Mouse (Mus musculus) G1E (cell line): Measurements from ENCODE around the gene Slc4a3. TPM values are rescaled to one million over a fixed set of nuclear protein-coding genes. Genes with fewer than 3 reads are reported as not detected.

Source experiments
- ATAC-seq: 2 replicates; pipeline ENCODE4 v1.8.0; 2016; ENCODE audit warnings: mild to moderate bottlenecking; ENCODE audit not compliant: insufficient number of reproducible peaks, poor library complexity, low FRiP score, severe bottlenecking; ENCODE audit errors: extremely low read depth
- DNase-seq: peaks from one replicate; pipeline ENCODE4 v3.0.0; 2012; ENCODE audit warnings: low spot score
- H3K27me3 ChIP-seq: 2 replicates; pipeline ENCODE4 v1.6.1; 2012; ENCODE audit warnings: mild to moderate bottlenecking, low read length, inconsistent platforms; ENCODE audit not compliant: insufficient read depth
- H3K36me3 ChIP-seq: replicated peaks from 2 replicates; pipeline ENCODE3; 2012; ENCODE audit warnings: mild to moderate bottlenecking, inconsistent platforms
- H3K4me1 ChIP-seq: 2 replicates; pipeline ENCODE4 v1.6.1; 2012; ENCODE audit warnings: low read depth, low read length, inconsistent platforms, mixed read lengths; ENCODE audit not compliant: insufficient read depth
- H3K4me3 ChIP-seq: 2 replicates; pipeline ENCODE4 v1.5.1; 2012; ENCODE audit warnings: low read depth, mild to moderate bottlenecking, inconsistent platforms, low read length, moderate library complexity, mixed read lengths
- H3K9me3 ChIP-seq: replicated peaks from 2 replicates; pipeline ENCODE4 v1.6.1; 2012; ENCODE audit warnings: inconsistent platforms
- CTCF ChIP-seq: IDR thresholded peaks from 2 replicates; pipeline ENCODE4 v1.5.1; 2012; ENCODE audit warnings: low read depth, low read length, inconsistent platforms, mixed read lengths
- GATA1 ChIP-seq: IDR thresholded peaks from 2 replicates; pipeline ENCODE4 v1.6.1; 2012; ENCODE audit warnings: borderline replicate concordance, low read length, inconsistent platforms, mixed read lengths
- GATA2 ChIP-seq: IDR thresholded peaks from 2 replicates; pipeline ENCODE4 v1.6.1; 2012; ENCODE audit warnings: low read depth, low read length, inconsistent platforms, borderline replicate concordance
- POLR2AphosphoS5 ChIP-seq: IDR thresholded peaks from 2 replicates; pipeline ENCODE4 v1.6.1; 2012; ENCODE audit warnings: low read depth, low read length, inconsistent platforms; ENCODE audit not compliant: insufficient replicate concordance
- TAL1 ChIP-seq: conservative IDR thresholded peaks from 2 replicates; pipeline ENCODE4 v1.6.1; 2012; ENCODE audit warnings: low read depth, low read length, inconsistent platforms, mixed read lengths
- polyA plus RNA-seq: library from polyadenylated mRNA; stranded (reverse); fragments of >175 nt; gene quantifications from 2 replicates; pipeline ENCODE4 v1.2.3, GENCODE M21; 2012
- total RNA-seq, 2 experiments: library from RNA; stranded (forward) in 1 of 2; stranded (reverse) in 1 of 2; fragments of 200-1000 nt in 1 of 2; fragments of >200 nt in 1 of 2; fragmentation: Nextera tagmentation in 1 of 2; gene quantifications; 2 replicates each; pipeline ENCODE4 v1.2.3; 2014 to 2017

Slc4a3 gene
- total and polyA plus RNA-seq, 3 experiments, result 0.05 TPM; not detected in 2

GRCm38 (mm10) chr1:75603584-75603983 is 57.5 kb downstream of the Slc4a3 start:
- Histone ChIP-seq H3K27me3 (no peaks in the 10 kb centered on the region), H3K4me1 (no peaks in the 10 kb centered on the region), H3K36me3 (no peaks in the 10 kb centered on the region), H3K9me3 (no peaks in the 10 kb centered on the region), H3K4me3 (no peak overlapping the region)
- no peak for ATAC-seq
- DNase-seq, result no peak
- TF ChIP-seq GATA2, result no peak
- no peak for TF ChIP-seq GATA1
- TF ChIP-seq TAL1, result no peak
- no peak for TF ChIP-seq POLR2AphosphoS5
- TF ChIP-seq CTCF, result no peak

DNA sequence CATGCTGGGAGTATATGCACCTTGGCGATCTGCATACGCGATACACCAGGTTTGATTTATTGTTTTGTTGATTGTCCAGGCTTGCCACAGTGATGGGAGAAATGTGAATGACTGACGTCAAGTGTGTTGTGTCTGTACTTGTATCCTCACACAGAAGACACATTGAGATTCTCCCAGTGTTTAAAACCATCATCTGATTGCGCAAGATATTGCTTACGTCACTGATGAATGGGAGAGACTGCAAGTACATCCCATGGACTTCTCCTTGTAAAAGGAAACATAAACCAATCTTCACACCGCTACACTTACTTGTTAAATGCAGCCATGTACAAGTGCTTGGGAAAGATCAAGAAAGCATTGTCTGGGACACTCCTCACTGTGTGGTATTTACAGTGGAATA is 62.2 kb downstream of the Slc4a3 start:
- H3K27me3 ChIP-seq, result no peaks in the 10 kb centered on the region
- no peaks in the 10 kb centered on the region for H3K36me3 ChIP-seq
- TF ChIP-seq GATA1 (no peak), CTCF (no peak), POLR2AphosphoS5 (no peak), TAL1 (no peak), GATA2 (no peak)
- no peaks in the 10 kb centered on the region for H3K9me3 ChIP-seq
- ATAC-seq (no peak), DNase-seq (no peak)
- H3K4me3 ChIP-seq, result no peak overlapping the region
- H3K4me1 ChIP-seq, result no peaks in the 10 kb centered on the region

- H3K9me3 ChIP-seq, result no peaks in the 10 kb centered on the region
- DNase-seq (no peak), ATAC-seq (no peak)
- H3K27me3 ChIP-seq, result no peaks in the 10 kb centered on the region
- TF ChIP-seq CTCF (no peak), POLR2AphosphoS5 (no peak), GATA1 (no peak), TAL1 (no peak), GATA2 (no peak)
- no peaks in the 10 kb centered on the region for H3K36me3 ChIP-seq
- no peak overlapping the region for H3K4me3 ChIP-seq
- H3K4me1 ChIP-seq, result no peaks in the 10 kb centered on the region
These were observed 62.7 kb downstream of the Slc4a3 start for GRCm38 (mm10) chr1:75608625-75609263.

- no peak for ATAC-seq
- H3K4me3 ChIP-seq, result no peak overlapping the region
- no peaks in the 10 kb centered on the region for H3K4me1 ChIP-seq
- DNase-seq, result no peak
- no peaks in the 10 kb centered on the region for H3K9me3 ChIP-seq
- TF ChIP-seq POLR2AphosphoS5 (no peak), TAL1 (no peak), CTCF (no peak), GATA2 (no peak), GATA1 (no peak)
- H3K27me3 ChIP-seq, result no peaks in the 10 kb centered on the region
- no peaks in the 10 kb centered on the region for H3K36me3 ChIP-seq
These were observed 63.2 kb downstream of the Slc4a3 start for GRCm38 (mm10) chr1:75609264-75609662.

DNA sequence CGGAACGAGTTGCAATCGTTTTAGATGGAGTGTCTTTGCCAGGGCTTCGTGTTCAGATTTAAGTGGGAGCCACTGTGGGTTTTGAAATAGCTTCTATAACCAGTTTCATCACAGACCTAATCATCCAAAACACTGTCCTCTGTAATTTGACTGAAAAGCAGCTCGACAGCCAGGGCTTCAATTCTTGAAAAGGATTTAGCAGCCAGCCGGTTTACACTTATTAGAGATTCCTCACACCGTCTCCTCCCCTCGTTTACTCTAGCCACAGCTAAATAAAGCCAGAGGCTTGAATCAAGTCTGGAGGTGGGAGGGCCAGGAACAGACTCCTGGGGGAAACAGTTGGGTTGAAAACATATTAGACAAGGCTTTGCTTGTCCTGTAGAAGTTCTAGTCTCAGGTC is 64.5 kb downstream of the Slc4a3 start:
- H3K27me3 ChIP-seq, result no peaks in the 10 kb centered on the region
- H3K36me3 ChIP-seq, result no peaks in the 10 kb centered on the region
- no peak for ATAC-seq
- H3K4me1 ChIP-seq, result no peaks in the 10 kb centered on the region
- TF ChIP-seq GATA2 (no peak), TAL1 (no peak), CTCF (no peak), GATA1 (no peak), POLR2AphosphoS5 (no peak)
- no peak overlapping the region for H3K4me3 ChIP-seq
- no peaks in the 10 kb centered on the region for H3K9me3 ChIP-seq
- DNase-seq, result no peak

Other genes with a start within 250 kb of the Slc4a3 start
- 56.3 and 73.7 TPM in 2 replicates for gene Dnpep, start 228.3 kb upstream of the Slc4a3 start, total RNA-seq (2014; fragmentation: Nextera tagmentation)
- gene Dnpep, start 228.3 kb upstream of the Slc4a3 start, total RNA-seq (2017), result 38.7 and 47.2 TPM in 2 replicates
- gene Dnpep, start 228.3 kb upstream of the Slc4a3 start, polyA plus RNA-seq, result 69.4 and 79.0 TPM in 2 replicates
- 12.9 and 19.0 TPM in 2 replicates for gene Des, start 185.9 kb upstream of the Slc4a3 start, total RNA-seq (2014; fragmentation: Nextera tagmentation)
- 3.4 and 5.6 TPM in 2 replicates for gene Des, start 185.9 kb upstream of the Slc4a3 start, total RNA-seq (2017)
- 12.7 and 13.8 TPM in 2 replicates for gene Des, start 185.9 kb upstream of the Slc4a3 start, polyA plus RNA-seq
- 1.9 and 7.7 TPM in 2 replicates for gene Speg, start 171.0 kb upstream of the Slc4a3 start, total RNA-seq (2014; fragmentation: Nextera tagmentation)
- gene Speg, start 171.0 kb upstream of the Slc4a3 start, total RNA-seq (2017), result 1.9 and 2.3 TPM in 2 replicates
- gene Speg, start 171.0 kb upstream of the Slc4a3 start, polyA plus RNA-seq, result 10.3 and 12.6 TPM in 2 replicates
- gene Gmppa, start 110.3 kb upstream of the Slc4a3 start, total RNA-seq (2014; fragmentation: Nextera tagmentation), result 179 and 182 TPM in 2 replicates
- 178 and 183 TPM in 2 replicates for gene Gmppa, start 110.3 kb upstream of the Slc4a3 start, total RNA-seq (2017)
- gene Gmppa, start 110.3 kb upstream of the Slc4a3 start, polyA plus RNA-seq, result 328 and 349 TPM in 2 replicates
- 1.1 and 2.9 TPM in 2 replicates for gene Asic4, start 95.8 kb upstream of the Slc4a3 start, total RNA-seq (2014; fragmentation: Nextera tagmentation)
- gene Asic4, start 95.8 kb upstream of the Slc4a3 start, total RNA-seq (2017), result 1.7 and 2.6 TPM in 2 replicates
- gene Asic4, start 95.8 kb upstream of the Slc4a3 start, polyA plus RNA-seq, result 8.7 and 8.8 TPM in 2 replicates
- 19.9 and 23.6 TPM in 2 replicates for gene Chpf, start 67.0 kb upstream of the Slc4a3 start, total RNA-seq (2014; fragmentation: Nextera tagmentation)
- 12.0 and 16.6 TPM in 2 replicates for gene Chpf, start 67.0 kb upstream of the Slc4a3 start, total RNA-seq (2017)
- gene Chpf, start 67.0 kb upstream of the Slc4a3 start, polyA plus RNA-seq, result 119 and 121 TPM in 2 replicates
- 0.30 TPM in 1 of 2 replicates, not detected in the other for gene Tmem198, start 66.7 kb upstream of the Slc4a3 start, total RNA-seq (2014; fragmentation: Nextera tagmentation)
- gene Tmem198, start 66.7 kb upstream of the Slc4a3 start, total RNA-seq (2017), result 0.76 and 1.1 TPM in 2 replicates
- gene Tmem198, start 66.7 kb upstream of the Slc4a3 start, polyA plus RNA-seq, result 4.0 and 4.8 TPM in 2 replicates
- not detected in 2 replicates for gene Obsl1, start 39.8 kb upstream of the Slc4a3 start, total RNA-seq (2014; fragmentation: Nextera tagmentation)
- gene Obsl1, start 39.8 kb upstream of the Slc4a3 start, total RNA-seq (2017), result 0.05 and 0.17 TPM in 2 replicates
- not detected in 2 replicates for gene Obsl1, start 39.8 kb upstream of the Slc4a3 start, polyA plus RNA-seq
- not detected in 2 replicates for gene Inha, start 39.2 kb upstream of the Slc4a3 start, total RNA-seq (2014; fragmentation: Nextera tagmentation)
- gene Inha, start 39.2 kb upstream of the Slc4a3 start, total RNA-seq (2017), result not detected in 2 replicates
- gene Inha, start 39.2 kb upstream of the Slc4a3 start, polyA plus RNA-seq, result not detected in 2 replicates
- gene Stk11ip, start 24.7 kb upstream of the Slc4a3 start, total RNA-seq (2014; fragmentation: Nextera tagmentation), result 25.2 and 35.2 TPM in 2 replicates
- 30.0 and 35.3 TPM in 2 replicates for gene Stk11ip, start 24.7 kb upstream of the Slc4a3 start, total RNA-seq (2017)
- 201 and 251 TPM in 2 replicates for gene Stk11ip, start 24.7 kb upstream of the Slc4a3 start, polyA plus RNA-seq